Mouse (Mus musculus) ES-E14 (cell line): ENCODE measurements around the gene 4930518I15Rik. TPM values are rescaled to one million over a fixed set of nuclear protein-coding genes. Genes with fewer than 3 reads are reported as not detected.
A peak's percentile ranks its signal among the peaks of the same experiment; 100 is the strongest.

Experiments
- DNase-seq: peaks from one replicate; pipeline ENCODE4 v3.0.0-alpha.2; 2013; ENCODE audit warnings: low read depth, low spot score
- H3K27ac ChIP-seq: 2 replicates; pipeline ENCODE4 v1.5.1; 2012; ENCODE audit warnings: low read depth, mild to moderate bottlenecking, low read length, moderate library complexity, mixed read lengths; ENCODE audit not compliant: poor library complexity, insufficient read depth, severe bottlenecking
- H3K36me3 ChIP-seq: 2 replicates; pipeline ENCODE4 v1.6.1; 2012; ENCODE audit warnings: mild to moderate bottlenecking, low read length, moderate library complexity, mixed read lengths; ENCODE audit not compliant: control insufficient read depth, poor library complexity, insufficient read depth, severe bottlenecking
- H3K4me1 ChIP-seq, 2 experiments: fragments of 150-350 bp in 1 of 2; sonication (generic) in 1 of 2; 2 replicates each; pipeline ENCODE4 v1.6.1; 2012; ENCODE audit warnings: low read length in 2 of 2, mild to moderate bottlenecking in 1 of 2, mixed read lengths in 1 of 2; ENCODE audit not compliant: control insufficient read depth in 2 of 2, insufficient read depth in 2 of 2, poor library complexity in 1 of 2
- H3K4me3 ChIP-seq, 2 experiments: fragments of 150-350 bp in 1 of 2; sonication (generic) in 1 of 2; 2 replicates each; pipeline ENCODE4 v1.5.1; 2012; ENCODE audit warnings: low read length in 2 of 2, low read depth in 1 of 2, mild to moderate bottlenecking in 1 of 2, mixed read lengths in 1 of 2; ENCODE audit not compliant: insufficient read depth in 1 of 2, poor library complexity in 1 of 2, severe bottlenecking in 1 of 2
- H3K9ac ChIP-seq: 2 replicates; pipeline ENCODE4 v1.6.1; 2012; ENCODE audit warnings: low read depth, mild to moderate bottlenecking, low read length, mixed read lengths; ENCODE audit not compliant: poor library complexity, insufficient read depth, severe bottlenecking
- H3K9me3 ChIP-seq: fragments of 150-350 bp; sonication (generic); 2 replicates; pipeline ENCODE4 v1.6.1; 2012; ENCODE audit warnings: low read depth, mild to moderate bottlenecking, low read length; ENCODE audit not compliant: control insufficient read depth, insufficient read depth
- CHD2 ChIP-seq: IDR thresholded peaks from 2 replicates; pipeline ENCODE4 v1.6.1; 2014; ENCODE audit warnings: mild to moderate bottlenecking, low read depth, low read length, inconsistent platforms
- HCFC1 ChIP-seq: IDR thresholded peaks from 2 replicates; pipeline ENCODE4 v1.6.1; 2012; ENCODE audit warnings: low read length, inconsistent platforms, borderline replicate concordance; ENCODE audit not compliant: insufficient read depth
- MAFK ChIP-seq: IDR thresholded peaks from 2 replicates; pipeline ENCODE4 v1.6.1; 2014; ENCODE audit warnings: mild to moderate bottlenecking, low read depth, low read length, inconsistent platforms; ENCODE audit not compliant: insufficient read depth
- ZC3H11A ChIP-seq: IDR thresholded peaks from 2 replicates; pipeline ENCODE4 v1.6.1; 2012; ENCODE audit warnings: low read depth, mild to moderate bottlenecking, inconsistent platforms, low read length, borderline replicate concordance
- ZNF384 ChIP-seq: IDR thresholded peaks from 2 replicates; pipeline ENCODE4 v1.6.1; 2012; ENCODE audit warnings: low read depth, low read length, inconsistent platforms
- in situ Hi-C, 2 experiments: fragments of 600-800 bp; cut with MboI; formaldehyde crosslinking; loops; one replicate each; pipeline ENCODE4 v1.15.1; 2025; ENCODE audit warnings: low sequenced_read_pairs in 2 of 2, inconsistent platforms in 1 of 2; ENCODE audit not compliant: unreplicated experiment in 2 of 2
- total RNA-seq: library from RNA; depleted of rRNA; stranded (reverse); fragments of 300-350 nt; gene quantifications from 2 replicates; pipeline ENCODE4 v1.2.3, GENCODE M21; 2012

4930518I15Rik gene
- total RNA-seq, 1 experiment: 0.89 TPM

DNA sequence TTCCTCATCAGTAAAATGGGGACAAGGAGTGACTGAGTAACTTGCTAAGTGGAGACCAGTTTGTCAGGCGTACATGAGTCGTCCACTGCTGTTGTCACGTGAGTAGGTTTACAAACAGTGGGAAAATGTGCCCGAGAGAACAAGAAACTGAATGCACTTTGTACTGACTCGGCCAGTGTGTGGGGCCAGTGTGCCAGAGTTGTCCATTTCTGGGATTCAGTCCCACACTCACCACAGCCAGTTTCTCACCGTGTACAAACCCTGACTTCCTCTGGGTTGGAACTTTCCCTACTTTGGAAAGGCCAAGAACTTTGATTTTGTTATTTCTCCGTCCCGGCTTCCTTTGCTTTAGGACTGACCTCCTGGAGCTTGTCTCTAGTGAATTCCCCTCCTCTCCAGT, 11.2 kb upstream of the 4930518I15Rik start:
- in situ Hi-C loops: no loop called here
- peaks cover 2 to 5% of the 10 kb centered on the region in 2 experiments; a peak in 1 of 4 replicates for H3K4me1 ChIP-seq
- H3K4me3 ChIP-seq: no peak overlapping the region
- H3K9ac ChIP-seq: no peak overlapping the region
- DNase-seq: no peak
- TF ChIP-seq ZC3H11A (no peak), MAFK (no peak), CHD2 (no peak), ZNF384 (no peak), HCFC1 (no peak)
- peaks cover 29% of the 10 kb centered on the region for H3K36me3 ChIP-seq
- no peak overlapping the region for H3K27ac ChIP-seq
- no peaks in the 10 kb centered on the region for H3K9me3 ChIP-seq

DNA sequence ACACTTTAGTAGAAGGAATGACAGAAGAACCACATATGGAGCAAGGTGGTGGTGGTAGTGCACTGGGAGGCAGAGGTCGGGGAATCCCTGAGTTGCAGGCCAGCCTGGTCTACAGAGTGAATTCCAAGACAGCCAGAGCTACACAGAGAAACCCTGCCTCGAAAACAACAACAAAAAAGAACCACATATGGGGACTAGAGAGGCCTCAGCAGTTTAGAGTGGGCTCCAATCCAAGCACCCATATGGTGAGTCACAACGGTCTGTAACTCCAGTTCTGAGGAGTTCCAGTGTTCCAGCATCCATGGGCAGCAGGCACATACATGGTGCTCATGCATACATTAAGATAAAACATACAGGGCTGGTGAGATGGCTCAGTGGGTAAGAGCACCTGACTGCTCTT, 6.7 kb upstream of the 4930518I15Rik start:
- Histone ChIP-seq H3K4me3 (peak overlapping the region in 1 of 2 experiments; percentile 85; a peak in 2 of 4 replicates), H3K27ac (no peak overlapping the region)
- in situ Hi-C loops: no loop called here

DNA sequence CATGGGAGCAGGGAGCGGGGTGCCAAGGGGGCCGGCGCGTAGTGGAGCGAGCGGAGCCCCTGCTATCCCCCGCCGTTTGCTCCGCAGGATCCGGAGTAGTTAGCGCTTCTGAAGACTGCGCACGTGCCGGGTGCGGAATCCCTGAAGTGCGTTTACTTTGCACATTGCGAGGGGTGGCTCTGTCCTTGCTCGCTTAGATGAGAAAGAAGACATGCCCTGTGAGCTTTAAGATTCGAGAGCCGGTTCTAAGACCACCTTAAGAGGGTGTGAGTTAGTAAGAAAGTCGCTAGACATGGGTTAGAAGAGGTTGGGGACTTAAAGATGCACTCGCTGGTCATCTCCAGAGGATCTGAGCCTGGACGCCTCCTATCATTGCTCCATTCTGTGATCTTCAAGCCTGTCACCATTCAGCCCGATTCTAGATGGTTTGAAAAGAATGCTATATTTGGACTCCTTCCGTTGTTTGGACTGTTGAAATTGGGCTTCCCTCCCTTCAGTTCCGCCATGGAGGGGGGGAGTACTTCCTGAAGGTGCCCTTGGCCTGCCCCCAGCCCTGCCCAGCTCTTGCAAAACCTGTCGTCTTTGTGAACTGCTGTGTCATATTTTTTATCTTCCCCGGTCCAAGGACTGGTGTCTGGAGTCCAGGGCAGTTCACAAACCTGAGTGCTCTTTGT, 5.9 kb upstream of the 4930518I15Rik start:
- TF ChIP-seq CHD2 (no peak), HCFC1 (no peak), ZNF384 (no peak), MAFK (no peak)
- Histone ChIP-seq H3K9ac (peak overlapping the region; percentile 98), H3K4me1 (no peaks in the 10 kb centered on the region), H3K9me3 (no peaks in the 10 kb centered on the region), H3K27ac (peak overlapping the region; percentile 63), H3K36me3 (peaks cover 14% of the 10 kb centered on the region), H3K4me3 (peak overlapping the region; percentile 85 to 98)
- in situ Hi-C loops: no loop called here
- DNase-seq: no peak

More for the DNA sequence above, 6.7 kb upstream of the 4930518I15Rik start:
- H3K9me3 ChIP-seq: no peaks in the 10 kb centered on the region
- TF ChIP-seq MAFK (no peak), HCFC1 (no peak), CHD2 (no peak), ZNF384 (no peak), ZC3H11A (no peak)
- peaks cover 17% of the 10 kb centered on the region for H3K36me3 ChIP-seq
- H3K4me1 ChIP-seq: no peaks in the 10 kb centered on the region
- DNase-seq: no peak
- no peak overlapping the region for H3K9ac ChIP-seq

DNA sequence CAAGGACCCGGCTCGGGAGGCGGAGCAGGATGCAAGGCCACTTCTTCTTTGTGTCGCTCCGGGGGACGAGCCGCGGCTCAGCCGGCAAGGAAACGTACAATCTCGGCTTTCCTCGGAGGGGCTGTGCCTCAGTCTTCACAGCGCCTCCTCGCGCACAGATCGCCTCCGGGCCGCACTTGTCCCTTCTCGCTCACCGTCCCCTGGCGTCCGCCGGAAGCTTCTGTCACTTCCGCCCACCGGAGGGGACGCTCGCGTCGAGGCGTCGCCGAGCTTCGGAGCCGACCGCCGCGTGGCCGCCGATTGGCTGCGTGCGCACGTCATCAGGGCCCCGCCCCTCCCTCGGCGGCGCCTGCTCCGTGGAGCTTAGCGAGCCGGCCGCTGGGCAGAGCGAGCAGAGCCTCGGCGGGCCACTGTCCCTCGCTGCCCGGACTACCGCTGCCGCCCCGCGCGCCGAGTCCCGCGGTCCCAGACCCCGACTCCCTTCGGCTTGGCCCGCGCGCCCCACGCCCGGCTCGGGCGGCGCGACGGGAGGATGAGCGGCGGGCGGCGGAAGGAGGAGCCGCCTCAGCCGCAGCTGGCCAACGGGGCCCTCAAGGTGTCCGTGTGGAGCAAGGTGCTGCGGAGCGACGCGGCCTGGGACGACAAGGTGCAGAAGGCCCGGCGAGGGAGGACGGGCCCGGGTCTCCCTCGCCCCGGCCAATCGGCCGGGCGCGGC, 5.2 kb upstream of the 4930518I15Rik start, which contains the start of gene Rab5if:
Gene Rab5if, plus strand, starts transcription at position 357 of the 715 bp plus-strand sequence.
- H3K36me3 ChIP-seq: peaks cover 13% of the 10 kb centered on the region
- TF ChIP-seq HCFC1: peak; percentile 82
- TF ChIP-seq CHD2: no peak
- peak within 1 kb of the TSS; percentile 98 for H3K9ac ChIP-seq
- H3K9me3 ChIP-seq: no peaks in the 10 kb centered on the region
- peak within 1 kb of the TSS; percentile 63 for H3K27ac ChIP-seq
- H3K4me1 ChIP-seq: peaks cover 0 to 1% of the 10 kb centered on the region in 2 experiments; a peak in 1 of 4 replicates
- in situ Hi-C loops: no loop called here
- peak within 1 kb of the TSS; percentile 85 to 98 for H3K4me3 ChIP-seq
- peak; percentile 94 for DNase-seq
